Mouse (Mus musculus) thymus, adult 2 months (tissue): Measurements from ENCODE around the gene Fxyd4. TPM values are rescaled to one million over a fixed set of nuclear protein-coding genes. Genes with fewer than 3 reads are reported as not detected.
A peak's percentile ranks its signal among the peaks of the same experiment; 100 is the strongest.

Experiments used
- DNase-seq: peaks from one replicate; pipeline ENCODE4 v3.0.0; 2021
- H3K27ac ChIP-seq: fragments of 200-500 bp; 2 replicates; pipeline ENCODE4 v1.5.1; 2012; ENCODE audit warnings: low read length, control low read depth; ENCODE audit not compliant: control insufficient read depth, insufficient read depth
- H3K27me3 ChIP-seq: fragments of 200-500 bp; 2 replicates; pipeline ENCODE4 v1.6.1; 2012; ENCODE audit warnings: mild to moderate bottlenecking, low read length, moderate library complexity, mixed read lengths; ENCODE audit not compliant: control insufficient read depth, insufficient read depth
- H3K36me3 ChIP-seq: fragments of 200-500 bp; 2 replicates; pipeline ENCODE4 v1.6.1; 2012; ENCODE audit warnings: mild to moderate bottlenecking, low read length, moderate library complexity; ENCODE audit not compliant: control insufficient read depth, insufficient read depth
- H3K4me1 ChIP-seq: fragments of 200-500 bp; replicated peaks from 2 replicates; pipeline ENCODE4 v1.6.1; 2012; ENCODE audit warnings: low read length; ENCODE audit not compliant: control insufficient read depth, insufficient read depth
- H3K4me3 ChIP-seq: fragments of 200-500 bp; 2 replicates; pipeline ENCODE4 v1.5.1; 2012; ENCODE audit warnings: mild to moderate bottlenecking, low read length, control low read depth, moderate library complexity; ENCODE audit not compliant: control insufficient read depth, insufficient read depth
- CTCF ChIP-seq: fragments of 200-500 bp; IDR thresholded peaks from 2 replicates; pipeline ENCODE4 v1.5.1; 2012; ENCODE audit warnings: mild to moderate bottlenecking, control low read depth, low read length, moderate library complexity, borderline replicate concordance; ENCODE audit not compliant: control insufficient read depth, poor library complexity, insufficient read depth; ENCODE audit errors: extremely low read depth
- POLR2A ChIP-seq: fragments of 200-500 bp; IDR thresholded peaks from 2 replicates; pipeline ENCODE4 v1.6.1; 2012; ENCODE audit warnings: mild to moderate bottlenecking, low read length, control low read depth, moderate library complexity; ENCODE audit not compliant: control insufficient read depth, poor library complexity, insufficient read depth; ENCODE audit errors: extremely low read depth
- WGBS: fragments of 180-500 bp; shearing (Covaris S2); methylation state at CpG from one replicate; pipeline ENCODE4 v1.1.7; 2018; 5-methylcytosine and 5-hydroxymethylcytosine counted together
- polyA plus RNA-seq: library from polyadenylated mRNA; depleted of rRNA; stranded (reverse); fragments of >200 nt; gene quantifications from 2 replicates; pipeline ENCODE4 v1.2.3, GENCODE M21; 2012; rRNA removed

The Fxyd4 gene
- 0.37 and 0.77 TPM in 2 replicates for polyA plus RNA-seq

DNA sequence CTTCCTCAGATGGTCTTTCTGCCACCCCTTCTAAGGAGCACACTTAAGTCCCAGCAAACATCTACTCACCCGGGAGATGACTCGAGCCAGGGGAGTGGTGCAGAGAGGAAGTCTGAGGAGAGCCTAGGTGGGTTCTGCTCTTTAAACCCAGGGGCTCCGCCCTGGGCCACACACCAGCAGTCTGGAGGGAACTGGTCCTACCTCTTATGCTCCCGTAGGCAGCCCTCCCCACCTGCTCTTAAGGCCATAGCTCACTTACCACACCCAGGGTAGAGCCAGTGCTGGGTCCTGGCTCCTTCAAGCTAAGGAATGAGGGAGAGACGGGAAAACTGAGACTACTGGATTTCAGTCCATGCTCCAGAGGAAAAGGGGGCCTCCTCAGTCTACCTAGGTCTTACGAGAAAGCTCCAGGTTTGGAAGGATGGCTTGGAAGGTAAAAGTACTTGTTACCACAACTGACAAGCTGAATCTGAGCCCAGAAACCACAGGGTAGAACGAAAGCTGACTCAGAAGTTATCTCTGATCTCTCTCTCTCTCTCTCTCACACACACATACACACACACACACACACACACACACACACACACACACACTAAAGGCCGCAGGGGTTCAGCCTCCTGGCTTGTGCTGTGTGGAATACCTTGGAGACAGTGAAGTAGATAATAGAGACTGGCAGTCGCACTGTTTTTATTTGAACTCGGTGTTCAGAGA, at the start of gene Fxyd4:
Gene Fxyd4 (minus strand): TSS at position 471 of the 711 bp plus-strand sequence.
- H3K4me3 ChIP-seq: no peak within 1 kb of the TSS
- TF ChIP-seq POLR2A: no peak
- no peak for TF ChIP-seq CTCF
- DNase-seq: no peak
- no peak within 1 kb of the TSS for H3K27ac ChIP-seq
- H3K4me1 ChIP-seq: peaks cover 6% of the 10 kb centered on the region
- no peaks in the 10 kb centered on the region for H3K27me3 ChIP-seq
- H3K36me3 ChIP-seq: no peaks in the 10 kb centered on the region
- WGBS: 34% methylated on average over 10 of the region's 10 CpGs

DNA sequence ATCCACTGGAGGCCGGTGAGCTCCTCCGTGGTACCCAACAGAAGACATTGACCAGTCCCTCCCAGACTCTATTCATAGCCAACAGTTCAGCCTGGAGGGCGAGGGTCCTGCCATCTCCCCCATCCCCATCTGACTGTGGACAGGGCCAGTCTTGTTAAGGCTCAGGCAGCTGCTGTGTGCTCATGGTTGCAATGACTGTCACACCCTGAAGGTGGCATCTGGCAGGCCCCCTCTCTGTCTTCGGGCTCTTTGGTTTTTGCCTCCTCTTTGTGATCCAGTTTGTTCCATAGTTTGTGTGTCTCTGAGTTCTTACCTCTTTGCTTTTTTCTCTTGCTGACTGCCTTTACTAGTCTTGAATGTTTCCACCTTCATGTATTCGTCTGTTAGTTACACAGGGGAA, 49.7 kb upstream of the Fxyd4 start:
- H3K27ac ChIP-seq: no peak overlapping the region
- DNase-seq: no peak
- 64% methylated on average over 5 of the region's 5 CpGs for WGBS
- H3K4me3 ChIP-seq: no peak overlapping the region
- H3K36me3 ChIP-seq: no peaks in the 10 kb centered on the region
- H3K4me1 ChIP-seq: no peaks in the 10 kb centered on the region
- TF ChIP-seq POLR2A: no peak
- no peak for TF ChIP-seq CTCF
- no peaks in the 10 kb centered on the region for H3K27me3 ChIP-seq

DNA sequence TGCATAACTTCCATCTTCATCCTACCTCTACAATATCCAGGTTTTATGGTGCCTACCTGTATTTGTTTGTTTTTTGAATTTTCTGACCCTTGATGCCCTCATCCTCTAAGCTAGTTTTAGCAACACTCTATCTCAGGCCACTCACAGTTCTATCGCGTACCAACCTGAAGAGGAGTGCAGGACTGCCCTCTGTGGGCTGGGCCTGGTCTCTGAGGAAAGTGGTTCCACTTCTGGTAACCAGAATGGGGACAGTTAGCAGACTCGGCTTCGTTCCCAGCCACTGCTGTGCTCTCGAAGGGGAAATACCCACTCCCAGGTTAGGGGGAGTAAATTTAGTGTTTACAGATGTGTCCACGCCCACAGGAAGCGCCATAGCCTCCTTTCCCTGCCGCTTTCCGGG, 29.2 kb upstream of the Fxyd4 start:
- no peak overlapping the region for H3K27ac ChIP-seq
- peaks cover 3% of the 10 kb centered on the region for H3K4me1 ChIP-seq
- no peak for TF ChIP-seq POLR2A
- no peak for TF ChIP-seq CTCF
- H3K4me3 ChIP-seq: no peak overlapping the region
- no peaks in the 10 kb centered on the region for H3K36me3 ChIP-seq
- 13% methylated on average over 9 of the region's 9 CpGs for WGBS
- no peak for DNase-seq
- H3K27me3 ChIP-seq: no peaks in the 10 kb centered on the region

DNA sequence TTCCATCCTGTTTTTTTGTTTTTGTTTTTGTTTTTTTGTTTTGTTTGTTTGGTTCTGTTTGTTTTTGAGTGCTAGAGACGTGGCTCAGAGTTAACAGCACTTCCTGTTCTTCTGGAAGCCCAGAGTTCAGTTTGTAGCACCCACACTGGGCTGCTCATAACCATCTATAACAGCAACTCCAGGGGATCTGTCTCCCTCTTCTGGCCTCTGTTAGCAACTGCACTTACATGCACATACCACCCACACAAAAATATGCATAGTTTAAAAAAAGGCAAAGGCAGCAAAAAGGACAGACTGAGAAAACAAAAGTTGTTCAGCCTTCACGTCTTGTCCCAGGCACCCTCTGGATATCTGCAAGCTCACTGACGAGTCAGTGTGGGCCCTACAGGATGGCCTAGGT, 25.7 kb upstream of the Fxyd4 start:
- Histone ChIP-seq H3K36me3 (no peaks in the 10 kb centered on the region), H3K4me1 (peaks cover 3% of the 10 kb centered on the region), H3K27me3 (no peaks in the 10 kb centered on the region), H3K4me3 (no peak overlapping the region), H3K27ac (no peak overlapping the region)
- no peak for TF ChIP-seq POLR2A
- TF ChIP-seq CTCF: no peak
- no peak for DNase-seq
- WGBS: 91% methylated on average over 3 of the region's 3 CpGs

DNA sequence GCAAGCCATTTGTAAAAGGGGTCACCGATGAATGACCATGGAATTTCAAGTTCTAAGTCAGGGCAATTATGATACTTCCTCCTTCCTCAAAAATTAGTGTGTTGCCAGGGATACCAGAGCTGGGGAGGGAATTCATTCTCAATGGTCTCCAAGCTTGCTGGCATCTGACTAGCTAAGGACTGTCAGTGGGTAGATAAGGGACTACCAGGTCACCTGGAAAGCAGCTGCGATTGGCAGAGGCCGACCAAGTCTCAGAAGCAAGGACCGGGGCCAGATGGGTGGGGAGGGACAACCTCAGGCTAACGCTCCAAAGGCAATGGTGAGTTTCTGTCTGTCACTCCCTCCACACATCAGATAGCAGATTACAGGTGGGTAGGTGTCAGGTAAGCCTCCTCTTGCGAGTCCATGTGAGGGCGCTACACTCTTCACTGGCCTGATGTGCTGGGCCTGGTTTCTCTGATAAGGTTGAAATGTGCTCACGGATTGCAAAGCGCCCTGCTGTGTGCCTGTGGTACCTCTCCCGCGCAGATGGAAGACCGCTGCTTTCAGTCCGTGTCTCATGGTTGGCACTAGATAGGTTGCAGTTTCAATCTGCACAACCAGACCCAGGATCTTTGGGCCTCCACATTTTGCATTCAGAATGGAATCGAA, 19.5 kb upstream of the Fxyd4 start:
- H3K4me1 ChIP-seq: no peaks in the 10 kb centered on the region
- H3K27ac ChIP-seq: no peak overlapping the region
- DNase-seq: no peak
- no peak overlapping the region for H3K4me3 ChIP-seq
- no peaks in the 10 kb centered on the region for H3K36me3 ChIP-seq
- 71% methylated on average over 14 of the region's 14 CpGs for WGBS
- TF ChIP-seq POLR2A (no peak), CTCF (no peak)
- H3K27me3 ChIP-seq: no peaks in the 10 kb centered on the region

DNA sequence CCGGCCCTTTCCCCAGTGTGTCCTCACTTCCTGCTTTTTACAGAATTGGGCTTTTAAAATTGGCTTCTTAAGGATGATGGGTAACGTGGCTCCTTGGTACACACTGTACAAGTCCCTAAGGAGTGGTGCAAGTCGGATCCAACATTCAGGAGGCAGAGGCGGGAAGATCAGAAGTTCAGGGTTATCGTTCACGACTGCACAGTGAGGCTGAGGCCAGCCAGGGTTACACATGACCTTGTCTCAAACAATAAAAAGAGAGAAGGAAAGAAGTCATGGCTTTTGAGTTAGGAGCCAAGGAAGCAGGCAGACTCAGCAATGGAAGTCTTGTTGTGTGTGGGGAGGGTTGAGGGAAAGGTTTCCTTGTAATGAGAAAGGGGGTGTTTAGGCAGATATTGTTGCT, 18.7 kb upstream of the Fxyd4 start:
- DNase-seq: no peak
- H3K27me3 ChIP-seq: no peaks in the 10 kb centered on the region
- no peaks in the 10 kb centered on the region for H3K4me1 ChIP-seq
- H3K27ac ChIP-seq: no peak overlapping the region
- TF ChIP-seq CTCF (no peak), POLR2A (no peak)
- WGBS: 83% methylated on average over 6 of the region's 6 CpGs
- no peaks in the 10 kb centered on the region for H3K36me3 ChIP-seq
- no peak overlapping the region for H3K4me3 ChIP-seq

DNA sequence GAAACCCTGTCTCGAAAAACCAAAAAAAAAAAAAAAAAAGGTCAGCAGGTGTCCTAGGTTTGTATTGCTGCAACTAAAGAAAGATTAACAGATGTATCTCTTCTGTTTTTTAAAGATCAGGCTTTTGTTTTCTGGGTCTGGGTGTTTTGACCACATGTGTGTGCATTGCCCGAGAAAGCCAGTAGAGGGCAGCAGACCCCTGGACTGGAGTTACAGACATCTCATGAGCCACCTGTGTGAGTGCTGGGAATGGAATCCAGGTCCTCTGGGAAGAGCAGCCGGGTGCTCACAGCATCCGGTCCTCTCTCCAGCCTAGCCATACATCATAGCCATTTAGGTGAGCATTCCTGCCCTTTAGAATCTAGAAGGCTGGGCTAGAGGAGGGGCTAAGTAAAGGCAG, 14.8 kb upstream of the Fxyd4 start:
- H3K27me3 ChIP-seq: no peaks in the 10 kb centered on the region
- TF ChIP-seq POLR2A (no peak), CTCF (peak; percentile 34; the same call in 1 of the 2 replicates)
- no peak overlapping the region for H3K27ac ChIP-seq
- no peak for DNase-seq
- H3K4me1 ChIP-seq: no peaks in the 10 kb centered on the region
- no peaks in the 10 kb centered on the region for H3K36me3 ChIP-seq
- no peak overlapping the region for H3K4me3 ChIP-seq
- 86% methylated on average over 4 of the region's 4 CpGs for WGBS
